Mouse (Mus musculus) left cerebral cortex, adult 11 months (tissue): ENCODE measurements around the gene Polr3g.
"Not testable (repeated sequence)": the region's sequence is repeated elsewhere in the genome, so short reads cannot be mapped to it uniquely, and the experiment has no call there.

ENCODE experiments used
- DNase-seq: peaks from one replicate; pipeline ENCODE4 v3.0.0; 2022; ENCODE audit warnings: low spot score

Polr3g gene

GRCm38 (mm10) chr13:81710775-81711545 is at the start of gene Polr3g, which contains the start of gene Mblac2:
TSS of gene Polr3g (minus strand) at chr13:81711013.
TSS of gene Mblac2 (plus strand) at chr13:81711341.
- peak; percentile 93 for DNase-seq

GRCm38 (mm10) chr13:81760379-81760778 is 49.6 kb upstream of the Polr3g start:
- DNase-seq: no peak

GRCm38 (mm10) chr13:81757058-81757660 is 46.3 kb upstream of the Polr3g start:
- DNase-seq: no peak

- DNase-seq: no peak
Observed at GRCm38 (mm10) chr13:81755324-81755723, 44.5 kb upstream of the Polr3g start.

- no peak for DNase-seq
Observed at GRCm38 (mm10) chr13:81754878-81755277, 44.1 kb upstream of the Polr3g start.

- no peak for DNase-seq
Observed at GRCm38 (mm10) chr13:81744092-81744396, 33.2 kb upstream of the Polr3g start.

GRCm38 (mm10) chr13:81743391-81744091 is 32.7 kb upstream of the Polr3g start:
- no peak for DNase-seq

- no peak for DNase-seq
Observed at GRCm38 (mm10) chr13:81740898-81741297, 30.1 kb upstream of the Polr3g start.

GRCm38 (mm10) chr13:81736606-81737005 is 25.8 kb upstream of the Polr3g start:
- DNase-seq: no peak

GRCm38 (mm10) chr13:81730362-81730761 is 19.5 kb upstream of the Polr3g start:
- DNase-seq: no peak

- DNase-seq: no peak
Observed at GRCm38 (mm10) chr13:81729102-81729501, 18.3 kb upstream of the Polr3g start.

- not testable (repeated sequence) for DNase-seq
Observed at GRCm38 (mm10) chr13:81728141-81728540, 17.3 kb upstream of the Polr3g start.

GRCm38 (mm10) chr13:81713896-81714295 is 3.1 kb upstream of the Polr3g start:
- DNase-seq: no peak

GRCm38 (mm10) chr13:81711546-81712371 is 946 bp upstream of the Polr3g start:
- DNase-seq: peak; percentile 27

GRCm38 (mm10) chr13:81710266-81710665 is 547 bp downstream of the Polr3g start:
- no peak for DNase-seq

GRCm38 (mm10) chr13:81709805-81710204 is 1.0 kb downstream of the Polr3g start:
- no peak for DNase-seq

GRCm38 (mm10) chr13:81706311-81706710 is 4.5 kb downstream of the Polr3g start:
- DNase-seq: no peak

- DNase-seq: no peak
Observed at GRCm38 (mm10) chr13:81703621-81704020, 7.2 kb downstream of the Polr3g start.

- DNase-seq: no peak
Observed at GRCm38 (mm10) chr13:81703148-81703547, 7.7 kb downstream of the Polr3g start.

GRCm38 (mm10) chr13:81694446-81694845 is 16.4 kb downstream of the Polr3g start:
- no peak for DNase-seq

GRCm38 (mm10) chr13:81691606-81692005 is 19.2 kb downstream of the Polr3g start:
- no peak for DNase-seq

GRCm38 (mm10) chr13:81690477-81690876 is 20.3 kb downstream of the Polr3g start:
- no peak for DNase-seq
